Mouse (Mus musculus) CH12.LX (cell line): ENCODE measurements at regions not wholly inside any gene's neighbourhood (a gene's known extent, or its start where the extent isn't known, plus 50 kb on each side); places are given as distances from the start of the nearest gene placed in this dataset.

Source experiments
- DNase-seq: peaks from one replicate; pipeline ENCODE4 v3.0.0-alpha.2; 2013; ENCODE audit errors: extremely low read depth
- H3K27ac ChIP-seq: 2 replicates; pipeline ENCODE4 v1.5.1; 2012; ENCODE audit warnings: low read depth, mild to moderate bottlenecking, control low read depth, moderate library complexity; ENCODE audit not compliant: insufficient read depth
- H3K27me3 ChIP-seq: replicated peaks from 2 replicates; pipeline ENCODE3; 2012; ENCODE audit warnings: inconsistent platforms
- H3K36me3 ChIP-seq, 2 experiments: replicated peaks in 1 of 2; 2 replicates each; pipeline versions ENCODE3 to v1.6.1; 2012; ENCODE audit warnings: inconsistent platforms in 1 of 2, low read length in 1 of 2, mild to moderate bottlenecking in 1 of 2, mixed read lengths in 1 of 2, moderate library complexity in 1 of 2; ENCODE audit not compliant: control insufficient read depth in 1 of 2, insufficient read depth in 1 of 2
- H3K4me1 ChIP-seq, 2 experiments: 2 replicates each; pipeline ENCODE4 v1.6.1; 2012; ENCODE audit warnings: inconsistent platforms in 1 of 2, moderate library complexity in 1 of 2; ENCODE audit not compliant: insufficient read depth in 2 of 2, control insufficient read depth in 1 of 2
- H3K4me2 ChIP-seq: 2 replicates; pipeline ENCODE4 v1.6.1; 2012; ENCODE audit warnings: low read depth, mild to moderate bottlenecking, control low read depth; ENCODE audit not compliant: poor library complexity, insufficient read depth, severe bottlenecking
- H3K4me3 ChIP-seq, 3 experiments: fragments of 150-350 bp in 1 of 3; sonication (generic) in 1 of 3; replicated peaks in 1 of 3; 2 replicates each; pipeline versions ENCODE3 to v1.5.1; 2011 to 2012; ENCODE audit warnings: low read depth in 2 of 3, low read length in 2 of 3, mild to moderate bottlenecking in 2 of 3, moderate library complexity in 2 of 3, control low read depth in 1 of 3, improper control_type of control experiment in 1 of 3, inconsistent platforms in 1 of 3, mixed read lengths in 1 of 3; ENCODE audit not compliant: poor library complexity in 1 of 3
- H3K79me2 ChIP-seq: replicated peaks from 2 replicates; pipeline ENCODE4 v1.6.1; 2012; ENCODE audit warnings: mild to moderate bottlenecking, moderate library complexity; ENCODE audit not compliant: control insufficient read depth, poor library complexity, insufficient read depth, severe bottlenecking; ENCODE audit errors: extremely low read depth
- H3K9ac ChIP-seq: 2 replicates; pipeline ENCODE4 v1.6.1; 2012; ENCODE audit warnings: low read depth, mild to moderate bottlenecking, control low read depth, moderate library complexity; ENCODE audit not compliant: insufficient read depth
- H3K9me3 ChIP-seq: replicated peaks from 2 replicates; pipeline ENCODE3; 2012; ENCODE audit warnings: low read length, inconsistent platforms, mixed read lengths
- BHLHE40 ChIP-seq: IDR thresholded peaks from 2 replicates; pipeline ENCODE4 v1.6.1; 2011; ENCODE audit warnings: mild to moderate bottlenecking, low read depth, low read length, improper control_type of control experiment
- CHD1 ChIP-seq: IDR thresholded peaks from 2 replicates; pipeline ENCODE4 v1.6.1; 2012; ENCODE audit warnings: low read depth, low read length, improper control_type of control experiment, inconsistent platforms
- CHD2 ChIP-seq: IDR thresholded peaks from 2 replicates; pipeline ENCODE4 v1.6.1; 2011; ENCODE audit warnings: low read length, improper control_type of control experiment
- E2F4 ChIP-seq: IDR thresholded peaks from 2 replicates; pipeline ENCODE4 v1.6.1; 2011; ENCODE audit warnings: low read depth, low read length, improper control_type of control experiment; ENCODE audit not compliant: insufficient replicate concordance
- ELF1 ChIP-seq: IDR thresholded peaks from 2 replicates; pipeline ENCODE4 v1.6.1; 2014; ENCODE audit warnings: low read depth, mild to moderate bottlenecking, inconsistent platforms, low read length, improper control_type of control experiment
- ETS1 ChIP-seq: conservative IDR thresholded peaks from 2 replicates; pipeline ENCODE4 v1.6.1; 2012; ENCODE audit warnings: low read depth, mild to moderate bottlenecking, inconsistent platforms, low read length, improper control_type of control experiment, moderate library complexity
- GABPA ChIP-seq: IDR thresholded peaks from 2 replicates; pipeline ENCODE4 v1.6.1; 2012; ENCODE audit warnings: low read depth, low read length, improper control_type of control experiment, inconsistent platforms; ENCODE audit not compliant: insufficient replicate concordance
- HCFC1 ChIP-seq: IDR thresholded peaks from 2 replicates; pipeline ENCODE4 v1.6.1; 2012; ENCODE audit warnings: low read depth, mild to moderate bottlenecking, inconsistent platforms, low read length, improper control_type of control experiment
- IRF4 ChIP-seq: IDR thresholded peaks from 2 replicates; pipeline ENCODE4 v1.6.1; 2014; ENCODE audit warnings: low read depth, mild to moderate bottlenecking, inconsistent platforms, low read length, improper control_type of control experiment
- JUN ChIP-seq: IDR thresholded peaks from 2 replicates; pipeline ENCODE4 v1.6.1; 2011; ENCODE audit warnings: low read depth, mild to moderate bottlenecking, low read length, improper control_type of control experiment, moderate library complexity; ENCODE audit not compliant: insufficient read depth
- JUND ChIP-seq: conservative IDR thresholded peaks from 2 replicates; pipeline ENCODE4 v1.6.1; 2011; ENCODE audit warnings: low read depth, low read length, improper control_type of control experiment
- KAT2A ChIP-seq: IDR thresholded peaks from 2 replicates; pipeline ENCODE4 v1.6.1; 2012; ENCODE audit warnings: low read length, improper control_type of control experiment, inconsistent platforms; ENCODE audit not compliant: insufficient replicate concordance
- MAFK ChIP-seq: IDR thresholded peaks from 2 replicates; pipeline ENCODE4 v1.6.1; 2011; ENCODE audit warnings: low read length, improper control_type of control experiment; ENCODE audit not compliant: insufficient replicate concordance
- MAX ChIP-seq: IDR thresholded peaks from 2 replicates; pipeline ENCODE4 v1.6.1; 2011; ENCODE audit warnings: low read length, improper control_type of control experiment
- MAZ ChIP-seq: IDR thresholded peaks from 2 replicates; pipeline ENCODE4 v1.6.1; 2012; ENCODE audit warnings: low read depth, mild to moderate bottlenecking, inconsistent platforms, low read length, improper control_type of control experiment, moderate library complexity
- MEF2A ChIP-seq: IDR thresholded peaks from 2 replicates; pipeline ENCODE4 v1.6.1; 2014; ENCODE audit warnings: low read depth, mild to moderate bottlenecking, inconsistent platforms, low read length, improper control_type of control experiment, borderline replicate concordance
- MXI1 ChIP-seq: IDR thresholded peaks from 2 replicates; pipeline ENCODE4 v1.6.1; 2011; ENCODE audit warnings: mild to moderate bottlenecking, low read depth, low read length, improper control_type of control experiment
- MYC ChIP-seq: IDR thresholded peaks from 2 replicates; pipeline ENCODE4 v1.6.1; 2011; ENCODE audit warnings: low read depth, mild to moderate bottlenecking, improper control_type of control experiment, low read length
- NRF1 ChIP-seq: IDR thresholded peaks from 2 replicates; pipeline ENCODE4 v1.6.1; 2014; ENCODE audit warnings: low read depth, mild to moderate bottlenecking, inconsistent platforms, low read length, improper control_type of control experiment, moderate library complexity
- POLR2A ChIP-seq: IDR thresholded peaks from 2 replicates; pipeline ENCODE4 v1.6.1; 2011; ENCODE audit warnings: low read depth, mild to moderate bottlenecking, improper control_type of control experiment, low read length
- RAD21 ChIP-seq: IDR thresholded peaks from 2 replicates; pipeline ENCODE4 v1.6.1; 2011; ENCODE audit warnings: low read depth, mild to moderate bottlenecking, low read length, improper control_type of control experiment, moderate library complexity
- RCOR1 ChIP-seq: conservative IDR thresholded peaks from 2 replicates; pipeline ENCODE4 v1.6.1; 2012; ENCODE audit warnings: low read depth, mild to moderate bottlenecking, inconsistent platforms, low read length, improper control_type of control experiment
- SIN3A ChIP-seq: IDR thresholded peaks from 2 replicates; pipeline ENCODE4 v1.6.1; 2012; ENCODE audit warnings: low read length, improper control_type of control experiment, inconsistent platforms
- TBP ChIP-seq: conservative IDR thresholded peaks from 2 replicates; pipeline ENCODE4 v1.6.1; 2011; ENCODE audit warnings: low read depth, low read length, improper control_type of control experiment
- TCF12 ChIP-seq: IDR thresholded peaks from 2 replicates; pipeline ENCODE4 v1.6.1; 2014; ENCODE audit warnings: low read depth, mild to moderate bottlenecking, inconsistent platforms, low read length, improper control_type of control experiment
- UBTF ChIP-seq: IDR thresholded peaks from 2 replicates; pipeline ENCODE4 v1.6.1; 2012; ENCODE audit warnings: low read depth, mild to moderate bottlenecking, inconsistent platforms, low read length, improper control_type of control experiment, moderate library complexity
- USF1 ChIP-seq: IDR thresholded peaks from 2 replicates; pipeline ENCODE4 v1.6.1; 2014; ENCODE audit warnings: low read depth, mild to moderate bottlenecking, inconsistent platforms, low read length, improper control_type of control experiment
- ZC3H11A ChIP-seq: IDR thresholded peaks from 2 replicates; pipeline ENCODE4 v1.6.1; 2012; ENCODE audit warnings: low read depth, mild to moderate bottlenecking, inconsistent platforms, low read length, improper control_type of control experiment
- dilution Hi-C: fragments of 300-500 bp; cut with MboI; formaldehyde crosslinking; loops from 2 replicates; pipeline ENCODE4 v1.14.3; 2020; ENCODE audit warnings: low sequenced_read_pairs; ENCODE audit not compliant: extremely low pct_unique_long_range_greater_than_20kb, extremely low pct_ligation_motif_present
- in situ Hi-C: fragments of 300-500 bp; cut with MboI; formaldehyde crosslinking; loops from 3 replicates; pipeline ENCODE4 v1.14.3; 2019; ENCODE audit warnings: low sequenced_read_pairs, low pct_ligation_motif_present, low pct_unique_long_range_greater_than_20kb, mixed read lengths

DNA sequence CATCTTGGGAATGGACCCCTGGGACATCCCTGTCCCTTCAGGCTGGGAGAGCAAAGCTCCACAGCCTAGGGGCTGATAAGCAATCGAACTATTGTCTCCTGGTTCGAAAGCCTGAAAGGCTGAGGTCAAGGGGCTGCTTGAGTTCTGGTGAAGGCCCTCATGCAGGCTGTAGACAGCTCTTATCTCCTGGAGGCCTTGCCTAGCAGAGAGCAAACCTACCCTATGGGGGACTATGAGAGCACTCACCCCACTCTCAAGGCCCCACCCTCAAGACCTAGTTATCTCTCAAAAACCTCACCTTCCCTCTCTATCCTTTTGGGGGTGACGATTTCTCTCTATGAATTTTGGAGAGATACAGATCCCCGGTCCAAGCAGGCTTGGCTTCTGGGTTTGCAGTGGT lies 92.8 kb downstream of the Gadd45g start:
- in situ Hi-C loops, result no loop called here
- H3K36me3 ChIP-seq, result no peaks in the 10 kb centered on the region
- TF ChIP-seq SIN3A (no peak), RCOR1 (no peak), MEF2A (no peak), MAZ (no peak), USF1 (no peak), TBP (no peak), E2F4 (no peak), IRF4 (no peak), POLR2A (no peak), CHD1 (no peak), JUN (no peak), NRF1 (no peak), MXI1 (no peak), ETS1 (no peak), ZC3H11A (no peak), CHD2 (no peak), MAFK (no peak), HCFC1 (no peak), UBTF (no peak)
- no peak overlapping the region for H3K27ac ChIP-seq
- H3K4me1 ChIP-seq, result peaks cover 9 to 42% of the 10 kb centered on the region in 2 experiments; a peak in 3 of 4 replicates
- no peak overlapping the region for H3K4me2 ChIP-seq
- no peak overlapping the region for H3K9ac ChIP-seq
- no peaks in the 10 kb centered on the region for H3K9me3 ChIP-seq
- no peak for DNase-seq
- H3K27me3 ChIP-seq, result no peaks in the 10 kb centered on the region
- no peak overlapping the region for H3K4me3 ChIP-seq
- no peaks in the 10 kb centered on the region for H3K79me2 ChIP-seq
- dilution Hi-C loops, result no loop called here

DNA sequence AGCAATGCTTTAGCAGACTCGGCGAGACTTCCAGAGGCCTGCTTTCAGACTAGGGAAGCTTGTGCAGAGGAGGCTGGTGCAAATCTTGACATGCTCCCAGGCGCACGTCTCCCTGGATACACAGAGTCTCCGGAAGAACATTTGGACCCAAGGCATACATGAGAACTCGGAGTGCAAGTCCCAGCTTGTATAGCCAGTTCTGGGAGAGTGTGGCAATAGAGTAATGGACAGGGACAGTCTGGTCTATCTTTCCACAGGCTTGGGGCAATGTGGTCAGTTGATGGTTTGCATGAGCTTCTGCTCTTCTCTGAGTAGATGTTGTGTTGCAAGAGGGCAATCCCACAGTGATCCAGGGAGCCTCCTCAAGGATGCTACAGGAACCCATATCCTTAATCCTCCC lies 93.2 kb downstream of the Gadd45g start:
- no peak overlapping the region for H3K27ac ChIP-seq
- H3K36me3 ChIP-seq, result no peaks in the 10 kb centered on the region
- no peaks in the 10 kb centered on the region for H3K9me3 ChIP-seq
- TF ChIP-seq NRF1 (no peak), MAZ (no peak), ELF1 (no peak), KAT2A (no peak), GABPA (no peak), JUN (no peak), HCFC1 (no peak), JUND (no peak), TCF12 (no peak), MAX (no peak), CHD2 (no peak), SIN3A (no peak), MYC (no peak), ZC3H11A (no peak), UBTF (no peak), RAD21 (no peak), BHLHE40 (no peak)
- in situ Hi-C loops (no loop called here), dilution Hi-C loops (no loop called here)
- H3K27me3 ChIP-seq, result no peaks in the 10 kb centered on the region
- H3K4me1 ChIP-seq, result peaks cover 9 to 44% of the 10 kb centered on the region in 2 experiments; a peak in 3 of 4 replicates
- H3K79me2 ChIP-seq, result no peaks in the 10 kb centered on the region
- no peak overlapping the region for H3K9ac ChIP-seq
- DNase-seq, result no peak
- no peak overlapping the region for H3K4me2 ChIP-seq
- no peak overlapping the region for H3K4me3 ChIP-seq
